Mouse (Mus musculus) heart, adult 8-10 months (tissue): Measurements from ENCODE around the gene 1700016K19Rik. TPM values are rescaled to one million over a fixed set of nuclear protein-coding genes. Genes with fewer than 3 reads are reported as not detected.
"Not testable (repeated sequence)": the region's sequence is repeated elsewhere in the genome, so short reads cannot be mapped to it uniquely, and the experiment has no call there.

Source experiments
- DNase-seq: peaks from one replicate; pipeline ENCODE4 v3.0.0; 2022; ENCODE audit warnings: low spot score
- total RNA-seq, 4 experiments: library from RNA; stranded (reverse); gene quantifications; 2 replicates each; pipeline ENCODE4 v1.2.4; 2022

1700016K19Rik gene
- total RNA-seq, 4 experiments from 2014 or later: not detected

- DNase-seq: no peak
These were observed 13.8 kb upstream of the 1700016K19Rik start for GRCm38 (mm10) chr11:75985948-75986347.

- DNase-seq: no peak
These were observed 8.5 kb upstream of the 1700016K19Rik start for GRCm38 (mm10) chr11:75990965-75991835.

GRCm38 (mm10) chr11:75991911-75992310 is 7.8 kb upstream of the 1700016K19Rik start:
- DNase-seq: no peak

GRCm38 (mm10) chr11:75992481-75992880 is 7.2 kb upstream of the 1700016K19Rik start:
- no peak for DNase-seq

- DNase-seq: no peak
These were observed 5.4 kb upstream of the 1700016K19Rik start for GRCm38 (mm10) chr11:75994357-75994756.

- DNase-seq: no peak
These were observed 989 bp downstream of the 1700016K19Rik start for GRCm38 (mm10) chr11:76000701-76001100.

GRCm38 (mm10) chr11:76001237-76001878 is 1.6 kb downstream of the 1700016K19Rik start:
- no peak for DNase-seq

GRCm38 (mm10) chr11:76004276-76004675 is 4.6 kb downstream of the 1700016K19Rik start:
- not testable (repeated sequence) for DNase-seq

GRCm38 (mm10) chr11:76008162-76008561 is 8.4 kb downstream of the 1700016K19Rik start:
- no peak for DNase-seq

- no peak for DNase-seq
These were observed 9.4 kb downstream of the 1700016K19Rik start for GRCm38 (mm10) chr11:76009101-76009500.

GRCm38 (mm10) chr11:76010838-76011624 is 11.3 kb downstream of the 1700016K19Rik start:
- no peak for DNase-seq

- DNase-seq: no peak
These were observed 15.5 kb downstream of the 1700016K19Rik start for GRCm38 (mm10) chr11:76015251-76015650.

GRCm38 (mm10) chr11:76015814-76016213 is 16.1 kb downstream of the 1700016K19Rik start:
- no peak for DNase-seq

GRCm38 (mm10) chr11:76019879-76020278 is 20.2 kb downstream of the 1700016K19Rik start:
- DNase-seq: no peak

GRCm38 (mm10) chr11:76020916-76021315 is 21.2 kb downstream of the 1700016K19Rik start:
- no peak for DNase-seq

- no peak for DNase-seq
These were observed 25.4 kb downstream of the 1700016K19Rik start for GRCm38 (mm10) chr11:76025080-76025583.

- no peak for DNase-seq
These were observed 26.9 kb downstream of the 1700016K19Rik start for GRCm38 (mm10) chr11:76026527-76027138.

- peak; percentile 80 for DNase-seq
These were observed 27.7 kb downstream of the 1700016K19Rik start, which contains the start of gene Rflnb for GRCm38 (mm10) chr11:76027139-76028071. Rflnb (minus strand) TSS chr11:76027782.

- no peak for DNase-seq
These were observed 28.4 kb downstream of the 1700016K19Rik start for GRCm38 (mm10) chr11:76028072-76028465.

GRCm38 (mm10) chr11:76033359-76033758 is 33.6 kb downstream of the 1700016K19Rik start:
- no peak for DNase-seq
